Mouse (Mus musculus) heart, adult 2 months (tissue): ENCODE results near the gene Tbc1d14.

ENCODE experiments used
- CTCF ChIP-seq: fragments of 200-600 bp; IDR thresholded peaks from 2 replicates; pipeline ENCODE4 v1.8.1; 2022; ENCODE audit warnings: antibody characterized with exemption, mild to moderate bottlenecking, moderate library complexity
- EP300 ChIP-seq: fragments of 200-500 bp; IDR thresholded peaks from 2 replicates; pipeline ENCODE4 v1.6.1; 2011; ENCODE audit warnings: low read depth, low read length, control low read depth; ENCODE audit not compliant: insufficient read depth
- POLR2A ChIP-seq: fragments of 200-500 bp; IDR thresholded peaks from 2 replicates; pipeline ENCODE4 v1.6.1; 2011; ENCODE audit warnings: mild to moderate bottlenecking, low read depth, low read length, control low read depth; ENCODE audit not compliant: insufficient read depth

DNA sequence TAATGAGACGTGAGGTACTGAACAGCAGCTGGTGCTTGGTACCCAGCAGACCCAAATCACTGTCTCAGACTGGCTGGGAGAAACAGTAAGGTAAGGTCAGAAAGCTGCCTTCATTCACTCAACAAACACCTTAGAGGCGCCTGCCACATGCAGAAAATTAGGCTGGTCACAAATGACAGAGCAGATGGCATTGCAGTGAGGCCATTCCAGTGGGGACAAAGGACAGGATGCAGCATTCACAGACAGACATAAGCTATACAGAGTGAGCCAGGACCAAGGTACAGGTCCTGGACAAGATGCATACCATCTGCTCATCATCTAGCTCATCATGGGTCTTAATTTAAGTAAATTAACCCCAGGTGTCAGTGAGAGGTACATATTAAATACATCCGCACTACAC is 75.5 kb downstream of the Tbc1d14 start:
- TF ChIP-seq POLR2A, result no peak
- TF ChIP-seq CTCF, result no peak
- TF ChIP-seq EP300, result no peak
